In genomic region chr14:124634881-124635280, GRCm38 (mm10) we compare ENCODE assay signal across 13 mouse cellular contexts. TPM values are rescaled to one million over a fixed set of nuclear protein-coding genes. Genes with fewer than 3 reads are reported as not detected.
A peak's percentile ranks its signal among the peaks of the same experiment; 100 is the strongest.
DNase-seq lines count a peak whose midpoint lies in the region; ATAC-seq and TF ChIP-seq lines count a peak whose summit lies in the region.
"Had no signal": no experiment of that assay in that cellular context is flagged by ENCODE, and none has a peak within 500 bp of the region (broad histone marks: within the 10 kb centered on the region; RNA-seq: fewer than 3 reads in every experiment).

No protein-coding gene starts in this region.

- H3K27me3 ChIP-seq in embryonic facial prominence, embryonic 14.5 days (replicated peaks; ENCODE audit: control insufficient read depth, insufficient read depth, low read length): no peaks in the 10 kb centered on the region
- H3K27me3 ChIP-seq in embryonic facial prominence, embryonic 10.5 days (replicated peaks; ENCODE audit: low read depth, poor library complexity, severe bottlenecking): no peaks in the 10 kb centered on the region
- H3K27me3 ChIP-seq in cerebellum, adult 2 months (ENCODE audit: control insufficient read depth, insufficient read depth, low read length): no peaks in the 10 kb centered on the region
- H3K27me3 ChIP-seq: liver, embryonic 15.5 days had no signal

- no peak for TF ChIP-seq CTCF in left cerebral cortex, adult 2 months (IDR thresholded peaks at IDR 0.05)
- no peak for TF ChIP-seq CTCF in cerebellum, adult 2 months (IDR thresholded peaks at IDR 0.05; ENCODE audit: borderline replicate concordance, insufficient read depth, low read depth, low read length)

- no peak for TF ChIP-seq POLR2A in cerebellum, adult 2 months (IDR thresholded peaks at IDR 0.05; ENCODE audit: borderline replicate concordance, insufficient read depth, low read length)

- WGBS in embryonic facial prominence, embryonic 14.5 days: 46% methylated on average over 2 of the region's 2 CpGs
- 66% methylated on average over 2 of the region's 2 CpGs for WGBS in embryonic facial prominence, embryonic 10.5 days
- 5% methylated on average over 2 of the region's 2 CpGs for WGBS in cerebellum, adult 2 months

- H3K9me3 ChIP-seq in embryonic facial prominence, embryonic 14.5 days (ENCODE audit: control insufficient read depth, low read length): no peaks in the 10 kb centered on the region
- H3K9me3 ChIP-seq in embryonic facial prominence, embryonic 10.5 days: no peaks in the 10 kb centered on the region
- H3K9me3 ChIP-seq: hindbrain, embryonic 10.5 days; liver, embryonic 15.5 days had no signal

- no peak overlapping the region for H3K4me3 ChIP-seq in embryonic facial prominence, embryonic 14.5 days (ENCODE audit: low read depth, low read length)
- H3K4me3 ChIP-seq in embryonic facial prominence, embryonic 10.5 days: no peak overlapping the region
- no peak overlapping the region for H3K4me3 ChIP-seq in left cerebral cortex, adult 2 months
- H3K4me3 ChIP-seq in cerebellum, adult 2 months (replicated peaks; ENCODE audit: insufficient read depth, low read depth, low read length): no peak overlapping the region
- H3K4me3 ChIP-seq: hindbrain, embryonic 10.5 days; liver, embryonic 15.5 days had no signal

- no peaks in the 10 kb centered on the region for H3K4me1 ChIP-seq in embryonic facial prominence, embryonic 14.5 days (ENCODE audit: control insufficient read depth, insufficient read depth, low read length)
- no peaks in the 10 kb centered on the region for H3K4me1 ChIP-seq in embryonic facial prominence, embryonic 10.5 days
- peaks cover 8% of the 10 kb centered on the region; the same call in 1 of the 2 replicates for H3K4me1 ChIP-seq in cerebellum, adult 2 months (ENCODE audit: control insufficient read depth, insufficient read depth, low read length)
- H3K4me1 ChIP-seq: hindbrain, embryonic 10.5 days; liver, embryonic 15.5 days had no signal

- no peaks in the 10 kb centered on the region for H3K36me3 ChIP-seq in embryonic facial prominence, embryonic 14.5 days (ENCODE audit: control insufficient read depth, insufficient read depth, low read length)
- H3K36me3 ChIP-seq in embryonic facial prominence, embryonic 10.5 days (replicated peaks): no peaks in the 10 kb centered on the region
- H3K36me3 ChIP-seq: hindbrain, embryonic 10.5 days; liver, embryonic 15.5 days had no signal

- peak; percentile 1 for DNase-seq in embryonic facial prominence, embryonic 14.5 days (ENCODE audit: low spot score)
- no peak for DNase-seq in embryonic facial prominence, embryonic 10.5 days (ENCODE audit: low spot score)
- peak; percentile 9 to 34 for DNase-seq in left cerebral cortex, postnatal 10 days (ENCODE audit: extremely low spot score in 1 of 2, low spot score in 2 of 2)
- no peak for DNase-seq in left cerebral cortex, adult 2 months (ENCODE audit: extremely low spot score in 1 of 2, low spot score in 2 of 2)
- DNase-seq in cerebellum, adult 2 months: peak; percentile 71
- DNase-seq in left cerebral cortex, postnatal 4 days: peak; percentile 61
- no peak for DNase-seq in heart, postnatal 36 days
- DNase-seq: thymus, postnatal 36 days had no signal

- ATAC-seq in embryonic facial prominence, embryonic 14.5 days (ENCODE audit: low read depth): no peak
- no peak for ATAC-seq in megakaryocyte, adult 5-6 weeks (ENCODE audit: poor library complexity, severe bottlenecking)

- H3K4me2 ChIP-seq in embryonic facial prominence, embryonic 14.5 days (ENCODE audit: low read depth, low read length): no peak overlapping the region
- H3K4me2 ChIP-seq: liver, embryonic 15.5 days had no signal

- no peak overlapping the region for H3K9ac ChIP-seq in embryonic facial prominence, embryonic 14.5 days (ENCODE audit: low read depth, low read length)
- H3K9ac ChIP-seq: liver, embryonic 15.5 days had no signal

- intact Hi-C loops in left cerebral cortex, postnatal 10 days (cut with DNase I): no loop called here
- intact Hi-C loops in left cerebral cortex, adult 2 months (cut with DNase I): no loop called here
- intact Hi-C loops in left cerebral cortex, postnatal 4 days (cut with DNase I): no loop called here
- intact Hi-C loops in heart, postnatal 36 days (cut with DNase I): no loop called here

- no peak overlapping the region for H3K27ac ChIP-seq in embryonic facial prominence, embryonic 14.5 days (replicated peaks; ENCODE audit: low read depth, low read length)
- no peak overlapping the region for H3K27ac ChIP-seq in embryonic facial prominence, embryonic 10.5 days (replicated peaks)
- no peak overlapping the region for H3K27ac ChIP-seq in left cerebral cortex, adult 2 months
- H3K27ac ChIP-seq in cerebellum, adult 2 months (ENCODE audit: insufficient read depth, low read length): 0 out of 2 replicates have a peak overlapping the region, but pooled peaks have one; percentile 36
- H3K27ac ChIP-seq: hindbrain, embryonic 10.5 days; liver, embryonic 15.5 days had no signal

RNA-seq across cellular contexts. Expression of gene Fgf14, which starts 42.0 kb away (rescaled TPM):
- polyA plus RNA-seq in embryonic facial prominence, embryonic 14.5 days (2014; fragmentation: Nextera tagmentation; extraction: Ambion mirVana): 1.5 and 1.7 TPM in 2 replicates
- 1.0 and 1.2 TPM in 2 replicates for polyA plus RNA-seq in embryonic facial prominence, embryonic 10.5 days (2016; fragmentation: Nextera tagmentation; extraction: Ambion mirVana)
- 10 to 100 TPM; 50.3 TPM for total RNA-seq in left cerebral cortex, postnatal 10 days (2021)
- 10 to 100 TPM; 54.7 to 55.1 TPM for total RNA-seq in left cerebral cortex, adult 2 months (2021)
- 32.5 and 41.1 TPM in 2 replicates for polyA plus RNA-seq in cerebellum, adult 2 months (2012; rRNA removed)
- 10 to 100 TPM; 42.0 to 44.2 TPM for total RNA-seq in left cerebral cortex, postnatal 4 days (2021)
- 1 to 10 TPM; 1.4 to 1.7 TPM for total RNA-seq in heart, postnatal 36 days (2021)
- not detected in 2 replicates for total RNA-seq in megakaryocyte, adult 5-6 weeks (2015)
- not detected in 2 replicates for total RNA-seq in megakaryocyte, adult 5-6 weeks (2017)
- total RNA-seq: megakaryocyte progenitor cell, adult 5-6 weeks had no signal
- polyA plus RNA-seq: C2C12 had no signal

Comparison
In these comparisons a context has a peak if more than half of its experiments do, and no peak if none do; other contexts are left out.
1. DNase-seq: peak in embryonic facial prominence, embryonic 14.5 days (single experiment), left cerebral cortex, postnatal 10 days (2 of 2), cerebellum, adult 2 months (2 of 2) and left cerebral cortex, postnatal 4 days (single experiment); none in embryonic facial prominence, embryonic 10.5 days (single experiment), left cerebral cortex, adult 2 months (0 of 2) and heart, postnatal 36 days (0 of 2).
2. RNA of gene Fgf14, which starts 42.0 kb away (total RNA-seq): 54.7 to 55.1 TPM in left cerebral cortex, adult 2 months, 50.3 TPM in left cerebral cortex, postnatal 10 days and 42.0 to 44.2 TPM in left cerebral cortex, postnatal 4 days; 1.4 to 1.7 TPM in heart, postnatal 36 days and not detected in megakaryocyte, adult 5-6 weeks; every median in the first group is over 10 times any median in the second.